Mouse (Mus musculus): ENCODE measurements around the gene Cysrt1. TPM values are rescaled to one million over a fixed set of nuclear protein-coding genes. Genes with fewer than 3 reads are reported as not detected.

Gene Cysrt1
- total RNA-seq, 2 experiments from 2014 or later, result not detected

- intact Hi-C loops (cut with DNase I), result loop anchor here (2.0 kb wide), 1 partner anchor 39 kb away; the partner anchor contains the start of gene Tprn
- DNase-seq (ENCODE audit: low spot score in 2 of 2), result peak; percentile 77 to 83
Observed at GRCm38 (mm10) chr2:25223681-25224491, 18.4 kb downstream of the Cysrt1 start.

- intact Hi-C loops (cut with DNase I), result no loop called here
Observed at GRCm38 (mm10) chr2:25221331-25221772, 20.9 kb downstream of the Cysrt1 start.

GRCm38 (mm10) chr2:25218445-25218844 is 23.8 kb downstream of the Cysrt1 start, which contains the start of gene Fam166a:
Fam166a (plus strand) TSS chr2:25218745.
- DNase-seq (ENCODE audit: low spot score in 2 of 2), result no peak
- intact Hi-C loops (cut with DNase I), result no loop called here

More at GRCm38 (mm10) chr2:25221331-25221772, 20.9 kb downstream of the Cysrt1 start:
- no peak for DNase-seq (ENCODE audit: low spot score in 2 of 2)

GRCm38 (mm10) chr2:25217666-25218065 is 24.6 kb downstream of the Cysrt1 start:
- intact Hi-C loops (cut with DNase I), result no loop called here
- DNase-seq (ENCODE audit: low spot score in 2 of 2), result no peak

GRCm38 (mm10) chr2:25214444-25214843 is 27.8 kb downstream of the Cysrt1 start, which contains the start of gene Stpg3:
Stpg3 (minus strand) TSS chr2:25214637.
- DNase-seq (ENCODE audit: low spot score in 2 of 2), result no peak

GRCm38 (mm10) chr2:25213266-25213865 is 28.9 kb downstream of the Cysrt1 start:
- intact Hi-C loops (cut with DNase I), result no loop called here

More at GRCm38 (mm10) chr2:25214444-25214843, 27.8 kb downstream of the Cysrt1 start, which contains the start of gene Stpg3:
- intact Hi-C loops (cut with DNase I), result no loop called here

GRCm38 (mm10) chr2:25211121-25211670 is 31.1 kb downstream of the Cysrt1 start, which contains the start of gene Nelfb:
Nelfb (minus strand) TSS chr2:25211489.
- peak; percentile 85 to 87 for DNase-seq (ENCODE audit: low spot score in 2 of 2)
- intact Hi-C loops (cut with DNase I), result no loop called here

More at GRCm38 (mm10) chr2:25213266-25213865, 28.9 kb downstream of the Cysrt1 start:
- DNase-seq (ENCODE audit: low spot score in 2 of 2), result no peak

GRCm38 (mm10) chr2:25210686-25211085 is 31.6 kb downstream of the Cysrt1 start:
- intact Hi-C loops (cut with DNase I), result no loop called here

GRCm38 (mm10) chr2:25207593-25207992 is 34.7 kb downstream of the Cysrt1 start:
- no peak for DNase-seq (ENCODE audit: low spot score in 2 of 2)
- intact Hi-C loops (cut with DNase I), result no loop called here

More at GRCm38 (mm10) chr2:25210686-25211085, 31.6 kb downstream of the Cysrt1 start:
- DNase-seq (ENCODE audit: low spot score in 2 of 2), result no peak

- intact Hi-C loops (cut with DNase I), result no loop called here
- no peak for DNase-seq (ENCODE audit: low spot score in 2 of 2)
Observed at GRCm38 (mm10) chr2:25203631-25204214, 38.5 kb downstream of the Cysrt1 start.

- no peak for DNase-seq (ENCODE audit: low spot score in 2 of 2)
- intact Hi-C loops (cut with DNase I), result no loop called here
Observed at GRCm38 (mm10) chr2:25200631-25201030, 41.6 kb downstream of the Cysrt1 start.

GRCm38 (mm10) chr2:25197946-25198345 is 44.3 kb downstream of the Cysrt1 start:
- intact Hi-C loops (cut with DNase I), result no loop called here
- no peak for DNase-seq (ENCODE audit: low spot score in 2 of 2)

- no peak for DNase-seq (ENCODE audit: low spot score in 2 of 2)
- intact Hi-C loops (cut with DNase I), result no loop called here
Observed at GRCm38 (mm10) chr2:25197191-25197590, 45.1 kb downstream of the Cysrt1 start.

GRCm38 (mm10) chr2:25196172-25196954 is 45.9 kb downstream of the Cysrt1 start, which contains the start of gene Tor4a:
Tor4a (minus strand) TSS chr2:25196886.
- intact Hi-C loops (cut with DNase I), result no loop called here

GRCm38 (mm10) chr2:25195211-25196156 is 46.8 kb downstream of the Cysrt1 start:
- intact Hi-C loops (cut with DNase I), result loop anchor here (2.0 kb wide), 1 partner anchor 59 kb away; the partner anchor contains the start of gene Tmem203
- no peak for DNase-seq (ENCODE audit: low spot score in 2 of 2)

More at GRCm38 (mm10) chr2:25196172-25196954, 45.9 kb downstream of the Cysrt1 start, which contains the start of gene Tor4a:
- DNase-seq (ENCODE audit: low spot score in 2 of 2), result no peak

GRCm38 (mm10) chr2:25194486-25195171 is 47.6 kb downstream of the Cysrt1 start:
- DNase-seq (ENCODE audit: low spot score in 2 of 2), result no peak
- intact Hi-C loops (cut with DNase I), result loop anchor here (2.0 to 5.0 kb wide), 2 partner anchors 33 to 60 kb away; partner anchors contain the start of gene Tmem203

- DNase-seq (ENCODE audit: low spot score in 2 of 2), result no peak
- intact Hi-C loops (cut with DNase I), result loop anchor here (2.0 to 5.0 kb wide), 2 partner anchors 33 to 61 kb away; partner anchors contain the start of gene Tmem203
Observed at GRCm38 (mm10) chr2:25194006-25194405, 48.2 kb downstream of the Cysrt1 start.
